Mouse (Mus musculus): ENCODE results near the gene Fyb2.

GRCm38 (mm10) chr4:104934997-104935396, 21.7 kb downstream of the Fyb2 start:
- TF ChIP-seq CTCF (IDR thresholded peaks at IDR 0.05; ENCODE audit: low read depth): no peak
- TF ChIP-seq EP300 (IDR thresholded peaks at IDR 0.05; ENCODE audit: low read depth): no peak

Measured in liver, postnatal 0 days (tissue).